Mouse (Mus musculus) thymus, adult 2 months (tissue): ENCODE measurements around the gene Parp11.

Experiments
- CTCF ChIP-seq: fragments of 200-500 bp; IDR thresholded peaks from 2 replicates; pipeline ENCODE4 v1.5.1; 2012; ENCODE audit warnings: mild to moderate bottlenecking, control low read depth, low read length, moderate library complexity, borderline replicate concordance; ENCODE audit not compliant: control insufficient read depth, poor library complexity, insufficient read depth; ENCODE audit errors: extremely low read depth
- POLR2A ChIP-seq: fragments of 200-500 bp; IDR thresholded peaks from 2 replicates; pipeline ENCODE4 v1.6.1; 2012; ENCODE audit warnings: mild to moderate bottlenecking, low read length, control low read depth, moderate library complexity; ENCODE audit not compliant: control insufficient read depth, poor library complexity, insufficient read depth; ENCODE audit errors: extremely low read depth

- TF ChIP-seq POLR2A (no peak), CTCF (no peak)
Measured at GRCm38 (mm10) chr6:127500119-127500518, 53.5 kb downstream of the Parp11 start.
